Mouse (Mus musculus): Measurements from ENCODE around the gene 4931422A03Rik. TPM values are rescaled to one million over a fixed set of nuclear protein-coding genes. Genes with fewer than 3 reads are reported as not detected.

Gene 4931422A03Rik
- polyA plus RNA-seq, 1 experiment from 2014 or later = 1.4 TPM

DNA sequence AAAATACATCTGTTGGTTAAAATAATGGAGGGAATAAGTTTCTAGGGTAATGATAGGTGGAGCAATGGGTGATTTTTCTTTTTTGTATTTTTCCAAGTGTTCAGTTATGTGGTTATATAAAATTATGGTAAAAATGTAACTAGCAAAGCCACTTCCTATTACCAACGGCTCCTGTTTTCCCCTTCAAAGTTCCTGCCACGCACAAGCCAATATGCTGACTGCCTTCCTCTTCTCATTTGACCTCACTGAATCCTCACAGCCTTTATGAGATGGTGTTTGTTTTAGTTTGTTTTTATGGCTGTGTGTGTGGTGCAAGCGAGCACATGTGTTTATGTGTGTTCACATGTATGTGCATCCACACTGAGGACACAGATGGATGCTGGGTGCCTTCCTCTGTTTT, 93.5 kb downstream of the 4931422A03Rik start:
- Histone ChIP-seq H3K9ac (no peak overlapping the region), H3K36me3 (replicated peaks) (no peaks in the 10 kb centered on the region), H3K27me3 (no peaks in the 10 kb centered on the region), H3K4me1 (replicated peaks) (peaks cover 54% of the 10 kb centered on the region), H3K4me2 (no peak overlapping the region), H3K27ac (replicated peaks) (0 out of 2 replicates have a peak overlapping the region, but pooled peaks have one; percentile 16), H3K4me3 (replicated peaks) (no peak overlapping the region), H3K9me3 (replicated peaks) (no peaks in the 10 kb centered on the region)
- 42% methylated on average over 3 of the region's 3 CpGs for WGBS (ENCODE audit: insufficient replicate concordance)
- ATAC-seq (ENCODE audit: insufficient read depth) = no peak

DNA sequence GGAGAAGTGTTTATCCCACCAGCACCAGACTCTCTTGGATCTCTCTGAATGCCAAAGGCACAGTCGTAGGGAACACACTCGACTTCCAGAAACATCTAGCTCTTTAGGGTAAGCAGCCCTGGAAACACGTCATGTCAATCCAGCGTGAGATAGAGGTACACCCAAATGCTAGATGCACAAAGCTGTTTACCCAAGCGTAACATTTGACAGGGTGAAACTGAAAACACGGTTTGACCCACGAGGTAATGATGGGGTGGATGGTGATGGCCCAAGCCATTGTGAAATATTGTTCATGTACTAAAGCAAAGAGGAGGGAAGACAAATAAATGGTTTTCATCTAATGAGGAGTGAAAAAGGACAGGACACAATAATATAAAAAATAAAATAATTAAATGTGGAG, 93.9 kb downstream of the 4931422A03Rik start:
- WGBS (ENCODE audit: insufficient replicate concordance) = 53% methylated on average over 7 of the region's 7 CpGs
- H3K36me3 ChIP-seq (replicated peaks) = no peaks in the 10 kb centered on the region
- no peak overlapping the region for H3K4me3 ChIP-seq (replicated peaks)
- no peak for ATAC-seq (ENCODE audit: insufficient read depth)
- no peak overlapping the region for H3K4me2 ChIP-seq
- H3K9me3 ChIP-seq (replicated peaks) = no peaks in the 10 kb centered on the region
- H3K27ac ChIP-seq (replicated peaks) = peak overlapping the region; percentile 4; the same call in 1 of the 2 replicates
- H3K9ac ChIP-seq = no peak overlapping the region
- H3K4me1 ChIP-seq (replicated peaks) = peaks cover 54% of the 10 kb centered on the region
- no peaks in the 10 kb centered on the region for H3K27me3 ChIP-seq

DNA sequence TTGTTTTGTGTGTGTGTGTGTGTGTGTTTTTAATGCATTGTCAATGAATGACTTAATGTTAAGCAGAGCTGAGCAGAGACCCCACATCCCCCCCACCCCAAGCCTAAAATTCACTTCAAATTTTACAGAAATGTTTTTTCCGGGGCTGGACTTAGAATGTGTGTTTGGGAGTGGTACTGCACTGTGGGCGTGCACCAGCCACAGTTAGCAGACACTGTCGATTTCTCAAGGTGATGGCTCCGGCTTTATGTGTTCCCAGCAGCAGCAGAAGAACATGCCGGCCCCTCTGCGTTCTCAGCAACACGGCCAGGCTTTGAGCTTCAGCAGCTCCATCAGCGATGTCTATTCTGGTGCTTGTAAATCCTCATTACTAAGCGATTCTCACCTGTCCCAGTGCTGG, 95.7 kb downstream of the 4931422A03Rik start:
- Histone ChIP-seq H3K4me2 (peak overlapping the region; percentile 36), H3K36me3 (replicated peaks) (no peaks in the 10 kb centered on the region), H3K27ac (replicated peaks) (peak overlapping the region; percentile 46; the same call in 1 of the 2 replicates), H3K9me3 (replicated peaks) (no peaks in the 10 kb centered on the region), H3K9ac (no peak overlapping the region), H3K4me1 (replicated peaks) (peaks cover 59% of the 10 kb centered on the region), H3K27me3 (no peaks in the 10 kb centered on the region), H3K4me3 (replicated peaks) (no peak overlapping the region)
- ATAC-seq (ENCODE audit: insufficient read depth) = peak; percentile 61
- 39% methylated on average over 9 of the region's 9 CpGs for whole genome bisulfite sequencing (ENCODE audit: insufficient replicate concordance)

DNA sequence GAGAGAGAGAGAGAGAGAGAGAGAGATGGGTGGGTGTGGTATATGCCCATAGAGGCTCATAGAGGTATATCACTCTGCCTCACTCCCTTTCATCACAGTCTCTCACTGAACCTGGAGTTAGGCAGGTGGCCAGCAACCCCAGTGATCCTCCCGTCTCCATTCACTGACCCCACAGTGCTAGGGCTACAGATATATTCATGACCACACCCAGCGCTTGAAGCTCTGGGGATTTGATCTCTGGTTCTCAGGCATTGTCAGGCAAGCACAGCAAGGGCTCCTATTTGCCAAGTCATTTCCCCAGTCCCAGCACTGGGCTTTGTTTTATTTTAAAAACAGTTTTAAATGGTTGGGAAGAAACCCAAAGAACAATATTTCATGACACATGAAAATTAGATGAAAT, 96.1 kb downstream of the 4931422A03Rik start:
- H3K9ac ChIP-seq = peak overlapping the region; percentile 30
- peak overlapping the region; percentile 73 for H3K27ac ChIP-seq (replicated peaks)
- peak; percentile 80 for ATAC-seq (ENCODE audit: insufficient read depth)
- H3K27me3 ChIP-seq = no peaks in the 10 kb centered on the region
- no peaks in the 10 kb centered on the region for H3K9me3 ChIP-seq (replicated peaks)
- H3K36me3 ChIP-seq (replicated peaks) = no peaks in the 10 kb centered on the region
- H3K4me2 ChIP-seq = peak overlapping the region; percentile 59
- peaks cover 64% of the 10 kb centered on the region for H3K4me1 ChIP-seq (replicated peaks)
- H3K4me3 ChIP-seq (replicated peaks) = no peak overlapping the region
- 19% methylated on average over 2 of the region's 2 CpGs for WGBS (ENCODE audit: insufficient replicate concordance)

DNA sequence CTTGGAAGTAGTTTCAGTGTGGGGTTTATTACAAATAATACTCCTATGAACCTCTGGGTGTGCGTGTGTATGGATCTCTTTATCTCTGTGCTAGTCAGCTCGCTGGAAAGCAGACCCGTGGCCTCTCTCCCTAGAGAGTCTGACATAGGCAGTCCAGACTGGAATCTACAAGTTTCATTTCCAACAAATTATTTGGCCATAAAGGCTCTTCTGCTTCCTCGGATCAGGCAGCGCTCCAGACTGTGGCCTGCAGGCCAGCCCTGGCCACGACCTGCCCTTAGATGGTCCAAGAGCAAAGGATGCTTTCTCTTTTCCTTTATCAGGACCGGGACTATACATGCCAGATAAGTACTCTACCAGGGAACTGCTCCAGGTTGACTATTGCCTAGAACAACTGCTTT, 96.7 kb downstream of the 4931422A03Rik start:
- Histone ChIP-seq H3K4me1 (replicated peaks) (peaks cover 66% of the 10 kb centered on the region), H3K36me3 (replicated peaks) (no peaks in the 10 kb centered on the region), H3K4me2 (peak overlapping the region; percentile 59), H3K9me3 (replicated peaks) (no peaks in the 10 kb centered on the region), H3K27ac (replicated peaks) (peak overlapping the region; percentile 73), H3K9ac (peak overlapping the region; percentile 30), H3K27me3 (no peaks in the 10 kb centered on the region), H3K4me3 (replicated peaks) (peak overlapping the region; percentile 18; the same call in 1 of the 2 replicates)
- 36% methylated on average over 7 of the region's 7 CpGs for WGBS (ENCODE audit: insufficient replicate concordance)
- peak; percentile 57 for ATAC-seq (ENCODE audit: insufficient read depth)

DNA sequence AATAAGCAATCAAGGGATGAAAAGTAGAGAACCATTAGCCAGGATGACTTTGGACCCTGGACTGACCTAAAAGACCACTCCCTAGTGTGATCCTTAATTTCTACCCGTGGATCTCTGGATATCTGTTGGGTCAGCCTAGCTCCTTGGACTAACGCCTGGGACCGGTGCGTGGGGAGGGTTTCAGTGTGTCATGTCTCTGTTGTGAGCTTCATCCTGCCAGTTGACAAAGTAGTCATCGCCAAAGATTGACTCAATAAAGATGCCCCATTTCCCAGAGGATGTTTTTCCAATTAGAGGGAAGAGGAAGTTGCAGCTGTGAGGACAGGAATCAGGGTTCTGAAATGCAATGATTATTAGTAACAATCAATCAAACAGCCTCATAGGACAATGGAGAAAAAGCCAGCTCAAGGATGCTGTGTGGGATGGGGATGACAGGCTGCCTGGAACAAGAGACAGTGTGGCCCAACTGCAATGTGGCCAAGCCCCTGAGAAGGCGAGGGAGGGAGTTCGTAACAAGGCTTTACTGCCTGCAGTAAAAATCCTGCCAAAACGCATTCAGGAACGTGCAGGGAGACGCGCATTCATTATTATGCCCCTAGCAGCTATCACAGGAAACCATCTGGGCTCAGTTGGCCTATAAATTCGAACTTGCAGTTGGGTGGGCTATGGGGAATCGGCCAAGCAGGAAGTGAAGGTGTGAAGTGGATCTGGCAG, 97.7 kb downstream of the 4931422A03Rik start:
- Histone ChIP-seq H3K9me3 (replicated peaks) (no peaks in the 10 kb centered on the region), H3K4me1 (replicated peaks) (peaks cover 60% of the 10 kb centered on the region), H3K36me3 (replicated peaks) (no peaks in the 10 kb centered on the region), H3K27me3 (no peaks in the 10 kb centered on the region), H3K4me3 (replicated peaks) (no peak overlapping the region), H3K27ac (replicated peaks) (no peak overlapping the region), H3K9ac (no peak overlapping the region), H3K4me2 (no peak overlapping the region)
- no peak for ATAC-seq (ENCODE audit: insufficient read depth)
- 40% methylated on average over 13 of the region's 13 CpGs for WGBS (ENCODE audit: insufficient replicate concordance)

DNA sequence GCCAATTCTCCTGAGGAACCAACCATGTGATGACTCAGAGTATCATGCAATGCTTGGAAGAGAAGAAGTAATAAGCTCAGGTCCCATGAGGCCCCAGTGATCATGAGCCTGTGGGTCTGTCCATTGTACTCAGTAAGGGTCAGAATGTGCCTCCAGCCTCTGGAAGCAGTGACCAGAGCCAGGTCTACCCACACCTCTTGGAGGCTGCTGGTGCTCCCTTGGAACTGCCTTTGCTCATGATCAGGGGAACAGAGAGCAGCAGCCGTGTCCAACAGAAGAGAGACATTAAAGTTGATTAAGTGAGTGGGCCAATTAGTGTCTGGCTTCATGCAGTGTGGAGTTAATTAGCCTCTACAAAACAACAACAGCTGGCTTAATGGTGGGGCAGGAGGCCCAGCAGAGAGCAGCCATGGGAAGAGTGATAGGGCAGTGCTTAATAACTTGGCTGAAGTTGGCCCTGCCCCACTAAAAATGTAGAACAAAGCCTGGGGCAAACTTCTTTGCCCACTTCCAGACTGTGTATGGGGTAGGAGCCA, 100.5 kb downstream of the 4931422A03Rik start:
- Histone ChIP-seq H3K4me1 (replicated peaks) (peaks cover 45% of the 10 kb centered on the region), H3K9me3 (replicated peaks) (no peaks in the 10 kb centered on the region)

DNA sequence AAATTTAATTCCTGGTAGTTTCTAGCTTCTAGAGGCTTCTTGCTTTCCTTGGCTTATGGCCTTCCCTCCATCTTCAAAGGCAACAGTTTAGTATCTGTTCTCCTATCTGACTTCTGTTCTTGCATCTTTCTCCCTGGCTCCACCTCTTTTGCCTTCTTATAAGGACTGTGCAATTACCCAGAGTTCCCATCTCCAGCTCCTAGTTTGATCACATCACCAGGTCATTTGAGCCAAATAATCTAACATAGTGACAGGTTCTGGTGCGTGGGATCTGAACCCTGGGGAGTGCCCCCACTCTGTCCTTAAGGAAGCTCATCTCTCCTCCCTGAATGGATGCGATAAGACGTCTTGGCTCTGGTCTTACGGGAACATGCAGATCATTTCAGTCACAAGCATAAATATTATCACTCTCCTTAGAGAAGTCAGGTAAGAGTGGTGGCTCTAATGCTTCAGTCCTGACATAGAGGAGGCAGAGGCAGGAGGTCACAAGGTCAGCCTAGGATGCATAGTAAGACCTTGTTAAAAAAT, 101.5 kb downstream of the 4931422A03Rik start:
- no peak overlapping the region for H3K4me2 ChIP-seq
- no peak overlapping the region for H3K4me3 ChIP-seq (replicated peaks)
- H3K27ac ChIP-seq (replicated peaks) = 0 out of 2 replicates have a peak overlapping the region, but pooled peaks have one; percentile 39
- no peaks in the 10 kb centered on the region for H3K27me3 ChIP-seq
- WGBS (ENCODE audit: insufficient replicate concordance) = 74% methylated on average over 4 of the region's 4 CpGs
- H3K9ac ChIP-seq = no peak overlapping the region
- no peak for ATAC-seq (ENCODE audit: insufficient read depth)
- peaks cover 35% of the 10 kb centered on the region for H3K4me1 ChIP-seq (replicated peaks)
- no peaks in the 10 kb centered on the region for H3K36me3 ChIP-seq (replicated peaks)
- H3K9me3 ChIP-seq (replicated peaks) = no peaks in the 10 kb centered on the region

More for the DNA sequence above, 100.5 kb downstream of the 4931422A03Rik start:
- Histone ChIP-seq H3K36me3 (replicated peaks) (no peaks in the 10 kb centered on the region), H3K4me2 (no peak overlapping the region), H3K27ac (replicated peaks) (no peak overlapping the region; the same call in 1 of the 2 replicates), H3K9ac (0 out of 2 replicates have a peak overlapping the region, but pooled peaks have one; percentile 6), H3K27me3 (no peaks in the 10 kb centered on the region), H3K4me3 (replicated peaks) (no peak overlapping the region)
- 83% methylated on average over 1 of the region's 1 CpGs for WGBS (ENCODE audit: insufficient replicate concordance)
- ATAC-seq (ENCODE audit: insufficient read depth) = no peak

DNA sequence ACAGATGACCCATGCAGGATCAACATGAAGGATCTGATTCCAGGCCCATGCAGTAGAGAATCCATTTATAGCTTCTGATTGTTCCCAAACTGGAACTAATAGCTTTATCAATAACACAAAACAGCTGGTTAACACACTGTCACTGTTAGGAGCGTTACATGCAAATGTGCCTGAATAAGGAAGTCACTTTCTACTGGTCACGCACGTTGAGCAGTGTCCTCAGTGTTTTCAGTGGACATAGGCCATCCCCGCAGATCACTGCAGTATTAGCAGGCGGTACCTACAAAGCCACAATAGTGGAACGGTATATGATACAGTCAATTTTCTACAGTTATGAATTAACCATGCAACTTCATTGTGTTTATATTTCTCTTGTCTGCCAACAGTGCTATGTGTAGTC, 108.7 kb downstream of the 4931422A03Rik start:
- Histone ChIP-seq H3K4me3 (replicated peaks) (no peak overlapping the region), H3K4me1 (replicated peaks) (peaks cover 26% of the 10 kb centered on the region), H3K27me3 (no peaks in the 10 kb centered on the region), H3K4me2 (no peak overlapping the region), H3K36me3 (replicated peaks) (no peaks in the 10 kb centered on the region), H3K27ac (replicated peaks) (no peak overlapping the region), H3K9me3 (replicated peaks) (no peaks in the 10 kb centered on the region), H3K9ac (no peak overlapping the region)
- 77% methylated on average over 6 of the region's 6 CpGs for WGBS (ENCODE audit: insufficient replicate concordance)
- no peak for ATAC-seq (ENCODE audit: insufficient read depth)

DNA sequence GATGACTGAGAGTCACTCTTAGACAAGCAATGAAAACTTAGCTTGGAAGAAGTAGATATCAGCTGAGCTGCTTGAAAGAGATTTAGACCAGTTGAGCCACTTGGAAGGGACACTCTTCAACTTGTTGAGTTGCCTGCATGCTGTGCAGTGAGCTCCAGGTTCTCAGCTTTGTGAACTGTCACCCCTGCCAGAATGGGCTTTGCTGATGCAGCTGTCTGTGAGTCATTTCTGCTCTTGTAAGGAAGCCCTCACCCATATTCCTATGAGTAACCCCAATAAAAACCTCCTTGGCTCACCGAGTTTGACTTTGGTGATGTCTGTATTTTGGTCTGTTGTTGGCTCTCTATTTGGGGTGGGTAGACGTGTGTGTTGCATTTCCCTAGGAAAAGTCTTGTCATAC, 109.8 kb downstream of the 4931422A03Rik start:
- H3K4me1 ChIP-seq (replicated peaks) = peaks cover 26% of the 10 kb centered on the region
- no peaks in the 10 kb centered on the region for H3K9me3 ChIP-seq (replicated peaks)
- H3K4me3 ChIP-seq (replicated peaks) = no peak overlapping the region
- no peak overlapping the region for H3K27ac ChIP-seq (replicated peaks)
- H3K36me3 ChIP-seq (replicated peaks) = peaks cover 4% of the 10 kb centered on the region; the same call in 1 of the 2 replicates
- no peak overlapping the region for H3K4me2 ChIP-seq
- no peak for ATAC-seq (ENCODE audit: insufficient read depth)
- no peak overlapping the region for H3K9ac ChIP-seq
- 71% methylated on average over 2 of the region's 2 CpGs for WGBS (ENCODE audit: insufficient replicate concordance)
- H3K27me3 ChIP-seq = no peaks in the 10 kb centered on the region

DNA sequence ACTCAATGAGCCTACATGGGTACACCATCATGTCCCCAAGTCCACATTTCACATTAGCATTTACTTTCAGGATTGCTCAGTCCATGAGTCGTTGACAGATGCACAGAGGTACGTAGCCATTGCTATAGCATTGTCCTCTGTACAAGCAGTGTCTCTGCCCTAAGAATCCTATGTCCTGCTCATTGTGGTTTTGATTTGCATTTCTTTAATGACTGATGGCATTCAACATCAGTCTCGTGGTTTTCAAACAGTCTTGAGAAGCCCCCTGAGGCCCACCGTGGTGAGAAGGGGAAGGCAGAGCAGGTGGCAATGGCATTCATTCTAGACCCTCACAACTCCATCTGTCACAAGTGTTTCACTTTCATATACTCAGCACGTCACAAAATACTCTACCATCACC, 110.8 kb downstream of the 4931422A03Rik start:
- Histone ChIP-seq H3K9ac (no peak overlapping the region), H3K36me3 (replicated peaks) (peaks cover 9% of the 10 kb centered on the region; the same call in 1 of the 2 replicates), H3K27me3 (no peaks in the 10 kb centered on the region), H3K4me2 (no peak overlapping the region), H3K27ac (replicated peaks) (no peak overlapping the region), H3K4me1 (replicated peaks) (peaks cover 26% of the 10 kb centered on the region), H3K4me3 (replicated peaks) (no peak overlapping the region), H3K9me3 (replicated peaks) (no peaks in the 10 kb centered on the region)
- ATAC-seq (ENCODE audit: insufficient read depth) = no peak
- 72% methylated on average over 5 of the region's 5 CpGs for WGBS (ENCODE audit: insufficient replicate concordance)

All from liver, embryonic 15.5 days (tissue).